Mouse (Mus musculus) liver, embryonic 16.5 days (tissue): ENCODE results near the gene Hist1h1c. TPM values are rescaled to one million over a fixed set of nuclear protein-coding genes. Genes with fewer than 3 reads are reported as not detected.
"Not testable (repeated sequence)": the region's sequence is repeated elsewhere in the genome, so short reads cannot be mapped to it uniquely, and the experiment has no call there.

Experiments
- ATAC-seq: fragments of 200-750 bp; cut with Nextera tagmentation; 2 replicates; pipeline ENCODE4 v1.8.0; 2017; ENCODE audit warnings: low read depth, mild to moderate bottlenecking, moderate number of reproducible peaks, moderate library complexity
- H3K27ac ChIP-seq: fragments of 300-500 bp; sonication (generic); 2 replicates; pipeline ENCODE4 v1.5.1; 2014; ENCODE audit warnings: mild to moderate bottlenecking, low read length
- H3K27me3 ChIP-seq: fragments of 300-500 bp; sonication (generic); 2 replicates; pipeline ENCODE4 v1.6.1; 2014; ENCODE audit warnings: low read depth, low read length, mixed read lengths; ENCODE audit not compliant: control insufficient read depth, insufficient read depth
- H3K36me3 ChIP-seq: fragments of 300-500 bp; sonication (generic); 2 replicates; pipeline ENCODE4 v1.6.1; 2014; ENCODE audit warnings: mild to moderate bottlenecking; ENCODE audit not compliant: control insufficient read depth, insufficient read depth
- H3K4me1 ChIP-seq: fragments of 300-500 bp; sonication (generic); 2 replicates; pipeline ENCODE4 v1.6.1; 2014; ENCODE audit warnings: low read depth, low read length, mixed read lengths; ENCODE audit not compliant: control insufficient read depth
- H3K4me2 ChIP-seq: fragments of 300-500 bp; sonication (generic); 2 replicates; pipeline ENCODE4 v1.6.1; 2014; ENCODE audit warnings: low read depth, low read length, mixed read lengths
- H3K4me3 ChIP-seq: fragments of 300-500 bp; sonication (generic); 2 replicates; pipeline ENCODE4 v1.5.1; 2014; ENCODE audit warnings: low read depth, mild to moderate bottlenecking, low read length
- H3K9ac ChIP-seq: fragments of 300-500 bp; sonication (generic); 2 replicates; pipeline ENCODE4 v1.6.1; 2014; ENCODE audit warnings: low read depth, low read length
- H3K9me3 ChIP-seq: fragments of 300-500 bp; sonication (generic); replicated peaks from 2 replicates; pipeline ENCODE4 v1.6.1; 2016; ENCODE audit warnings: low read length; ENCODE audit not compliant: control insufficient read depth
- WGBS: fragments of 180-500 bp; shearing (Covaris S2); extraction: QIAGEN DNeasy Blood & Tissue Kit; methylation state at CpG from one replicate; pipeline ENCODE4 v1.1.7; 2014; ENCODE audit not compliant: insufficient replicate concordance; 5-methylcytosine and 5-hydroxymethylcytosine counted together
- polyA plus RNA-seq: library from polyadenylated mRNA; unstranded; fragments of >200 nt; fragmentation: Nextera tagmentation; extraction: Ambion mirVana; gene quantifications from 2 replicates; pipeline ENCODE4 v1.2.1, GENCODE M21; 2015

Hist1h1c gene
- polyA plus RNA-seq, 1 experiment from 2014 or later = 99.6 TPM

DNA sequence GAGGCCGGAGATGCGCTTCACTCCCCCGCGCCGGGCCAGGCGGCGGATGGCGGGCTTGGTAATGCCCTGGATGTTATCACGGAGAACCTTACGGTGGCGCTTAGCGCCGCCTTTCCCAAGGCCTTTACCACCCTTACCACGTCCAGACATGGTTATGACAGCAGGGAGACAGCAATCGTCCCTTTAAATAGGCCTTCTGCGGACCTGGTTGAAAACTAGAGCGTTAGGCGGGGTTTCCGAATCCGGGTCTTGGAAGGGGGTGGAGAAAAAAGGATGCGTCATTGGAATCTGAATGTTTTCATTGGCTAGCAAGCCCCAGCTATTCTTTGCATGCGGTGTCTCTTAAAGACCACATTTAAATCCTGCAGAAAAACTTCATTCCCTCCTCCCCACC lies 40.3 kb upstream of the Hist1h1c start, which contains the start of gene Hist1h4c:
Gene Hist1h4c (minus strand): TSS at position 155 of the 394 bp plus-strand sequence.
- no peaks in the 10 kb centered on the region for H3K27me3 ChIP-seq
- peak within 1 kb of the TSS; percentile 98 for H3K27ac ChIP-seq
- H3K4me3 ChIP-seq = peak within 1 kb of the TSS; percentile 60
- H3K4me1 ChIP-seq = peaks cover 24% of the 10 kb centered on the region
- H3K4me2 ChIP-seq = peak within 1 kb of the TSS; percentile 71
- 0% methylated on average over 20 of the region's 22 CpGs for WGBS
- no peaks in the 10 kb centered on the region for H3K9me3 ChIP-seq
- no peaks in the 10 kb centered on the region for H3K36me3 ChIP-seq
- H3K9ac ChIP-seq = peak within 1 kb of the TSS; percentile 75
- ATAC-seq = peak; percentile 91

DNA sequence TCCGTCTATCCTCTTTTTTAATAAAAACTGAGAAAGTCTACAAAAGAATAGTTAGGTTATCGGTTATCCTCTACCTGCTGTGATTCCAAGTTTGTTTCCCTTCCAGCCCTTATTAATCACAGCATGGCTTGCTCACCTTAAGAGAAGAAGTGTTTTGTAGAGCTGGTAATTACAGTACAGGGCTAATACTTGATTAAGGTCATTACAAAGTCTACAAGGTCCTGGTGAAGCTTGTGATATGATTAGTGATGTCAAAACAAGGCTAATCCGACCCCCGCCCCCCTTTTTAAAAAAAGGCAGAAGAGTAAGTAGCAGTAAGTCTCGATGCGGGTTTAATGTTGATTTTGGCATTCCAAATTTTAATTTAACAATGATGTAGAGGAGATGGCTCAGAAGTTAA lies 39.6 kb upstream of the Hist1h1c start:
- Histone ChIP-seq H3K9me3 (no peaks in the 10 kb centered on the region), H3K27me3 (no peaks in the 10 kb centered on the region), H3K27ac (peak overlapping the region; percentile 98), H3K4me3 (no peak overlapping the region), H3K4me2 (peak overlapping the region; percentile 58), H3K4me1 (peaks cover 24% of the 10 kb centered on the region), H3K9ac (no peak overlapping the region), H3K36me3 (no peaks in the 10 kb centered on the region)
- 69% methylated on average over 6 of the region's 6 CpGs for WGBS
- no peak for ATAC-seq

DNA sequence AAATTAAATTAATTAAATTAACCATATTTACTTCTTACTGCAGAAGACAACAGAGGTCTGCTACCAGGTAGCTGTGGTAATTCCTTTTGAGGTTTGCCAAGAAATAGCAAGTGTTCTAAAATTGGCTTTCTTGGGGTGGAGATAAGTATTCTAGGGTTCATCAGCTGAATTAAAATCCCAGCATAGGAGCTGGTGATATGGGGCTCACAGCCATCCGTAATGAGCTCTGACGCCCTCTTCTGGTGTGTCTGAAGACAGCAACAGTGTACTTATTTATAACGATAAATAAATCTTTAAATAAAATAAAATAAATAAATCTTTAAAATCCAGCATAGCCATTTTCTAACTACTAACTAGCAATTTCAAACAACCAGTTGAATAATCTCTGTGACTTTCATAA lies 38.8 kb upstream of the Hist1h1c start:
- H3K4me2 ChIP-seq = no peak overlapping the region
- H3K4me3 ChIP-seq = no peak overlapping the region
- 64% methylated on average over 3 of the region's 3 CpGs for WGBS
- no peak for ATAC-seq
- no peak overlapping the region for H3K27ac ChIP-seq
- H3K9me3 ChIP-seq = no peaks in the 10 kb centered on the region
- H3K9ac ChIP-seq = no peak overlapping the region
- H3K27me3 ChIP-seq = no peaks in the 10 kb centered on the region
- peaks cover 24% of the 10 kb centered on the region for H3K4me1 ChIP-seq
- H3K36me3 ChIP-seq = no peaks in the 10 kb centered on the region

DNA sequence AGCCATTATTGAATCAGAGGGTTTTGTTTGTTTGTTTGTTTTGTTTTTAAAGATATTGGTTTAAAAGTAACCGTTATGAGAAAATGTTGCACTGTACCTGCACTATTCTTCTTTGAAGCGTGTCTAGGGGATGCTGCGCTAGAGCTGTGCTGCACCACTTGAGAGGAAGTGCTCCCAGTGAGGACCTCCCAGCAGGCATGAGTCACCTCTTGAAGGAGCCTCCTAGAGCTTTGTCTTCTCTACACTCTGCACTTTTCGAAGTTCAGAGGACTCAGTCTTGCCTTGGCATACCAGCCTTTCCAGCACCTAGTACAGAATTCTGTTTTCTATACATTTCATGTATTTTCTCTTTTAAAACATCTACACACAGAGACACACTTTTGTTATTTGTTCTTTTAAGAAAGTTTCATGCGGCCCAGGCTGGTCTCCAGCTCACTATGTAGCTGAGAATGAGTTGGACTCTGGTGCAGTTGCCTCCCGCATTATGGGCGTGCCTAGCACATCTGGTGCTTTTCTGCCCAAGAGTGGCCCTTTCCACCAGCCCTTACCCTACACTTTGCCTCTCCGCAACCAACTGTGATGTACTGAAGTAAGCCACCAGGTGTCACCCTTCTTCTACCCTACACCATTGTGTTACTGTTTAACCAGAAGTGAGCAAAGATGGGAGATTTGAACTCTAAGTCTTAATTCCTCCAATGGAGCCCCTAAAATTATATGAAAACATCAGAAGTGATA lies 37.7 kb upstream of the Hist1h1c start:
- Histone ChIP-seq H3K4me1 (peaks cover 18% of the 10 kb centered on the region), H3K4me3 (no peak overlapping the region), H3K9ac (peak overlapping the region; percentile 53), H3K27me3 (no peaks in the 10 kb centered on the region), H3K9me3 (no peaks in the 10 kb centered on the region), H3K36me3 (no peaks in the 10 kb centered on the region), H3K27ac (0 out of 2 replicates have a peak overlapping the region, but pooled peaks have one; percentile 37), H3K4me2 (peak overlapping the region; percentile 13; the same call in 1 of the 2 replicates)
- peak; percentile 8 for ATAC-seq
- WGBS = 16% methylated on average over 8 of the region's 8 CpGs

DNA sequence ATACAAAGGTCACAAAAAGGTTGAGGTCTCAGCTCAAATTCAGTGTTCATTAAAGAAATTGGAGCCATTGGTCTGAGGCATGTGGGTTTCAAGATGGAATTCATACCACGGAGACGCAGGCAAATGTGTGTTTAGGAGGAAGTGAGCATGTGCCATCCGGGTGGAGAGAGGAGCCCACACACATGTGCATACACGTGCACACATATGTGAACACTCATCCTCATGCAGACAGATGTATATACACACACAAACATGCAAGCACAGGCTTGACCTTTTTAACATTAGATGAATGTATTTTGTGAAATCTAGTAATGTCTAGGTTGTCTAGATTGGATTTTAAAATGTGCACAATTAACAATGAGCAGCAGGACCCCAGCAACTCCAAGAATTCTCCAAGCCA lies 36.4 kb upstream of the Hist1h1c start:
- H3K27me3 ChIP-seq = no peaks in the 10 kb centered on the region
- H3K36me3 ChIP-seq = no peaks in the 10 kb centered on the region
- no peaks in the 10 kb centered on the region for H3K9me3 ChIP-seq
- no peak overlapping the region for H3K4me2 ChIP-seq
- 48% methylated on average over 4 of the region's 4 CpGs for WGBS
- no peak overlapping the region for H3K4me3 ChIP-seq
- no peak for ATAC-seq
- H3K27ac ChIP-seq = no peak overlapping the region
- no peak overlapping the region for H3K9ac ChIP-seq
- peaks cover 10% of the 10 kb centered on the region for H3K4me1 ChIP-seq

DNA sequence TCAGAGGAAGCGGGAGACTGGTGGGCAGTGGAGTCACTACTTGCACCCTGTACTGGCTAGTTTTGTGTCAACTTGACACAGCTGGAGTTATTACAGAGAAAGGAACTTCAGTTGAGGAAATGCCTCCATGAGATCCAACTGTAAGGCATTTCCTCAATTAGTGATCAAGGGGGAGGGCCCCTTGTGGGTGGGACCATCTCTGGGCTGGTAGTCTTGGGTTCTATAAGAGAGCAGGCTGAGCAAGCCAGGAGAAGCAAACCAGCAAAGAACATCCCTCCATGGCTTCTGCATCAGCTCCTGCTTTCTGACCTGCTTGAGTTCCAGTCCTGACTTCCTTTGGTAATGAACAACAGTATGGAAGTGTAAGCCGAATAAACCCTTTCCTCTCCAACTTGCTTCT lies 35.8 kb upstream of the Hist1h1c start:
- not testable (repeated sequence) for ATAC-seq, H3K4me3 ChIP-seq, H3K27ac ChIP-seq, H3K9ac ChIP-seq, H3K27me3 ChIP-seq, H3K4me1 ChIP-seq, H3K4me2 ChIP-seq, H3K36me3 ChIP-seq, H3K9me3 ChIP-seq
- WGBS = 70% methylated on average over 2 of the region's 2 CpGs

DNA sequence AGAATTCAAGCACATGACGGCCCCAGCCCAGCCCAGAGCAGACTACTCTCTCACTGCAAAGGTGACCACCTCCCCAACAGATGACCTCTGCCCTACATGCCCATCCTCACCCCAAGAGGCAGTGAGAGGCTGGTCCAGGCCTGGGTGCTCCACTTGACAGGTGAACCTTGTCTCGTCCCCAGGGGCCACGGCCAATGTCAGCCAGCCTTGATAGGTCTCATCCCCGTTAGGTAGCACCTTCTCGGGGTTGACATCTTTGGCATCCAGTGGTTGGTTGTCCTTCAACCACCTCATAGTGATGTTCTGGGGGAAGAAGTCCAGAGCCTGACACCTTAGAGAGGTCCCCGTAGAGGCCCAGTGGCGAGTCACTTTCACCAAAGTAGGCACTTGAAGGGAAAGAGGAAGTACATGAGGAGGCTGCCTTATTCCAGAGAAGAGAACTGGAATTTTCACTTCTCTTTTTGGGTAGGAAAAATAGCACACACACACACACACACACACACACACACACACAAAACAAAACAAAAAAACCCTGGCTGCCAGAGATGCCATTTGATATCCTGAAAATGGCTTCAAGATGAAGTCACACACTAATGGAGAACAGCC lies 32.8 kb upstream of the Hist1h1c start:
- H3K27me3 ChIP-seq = no peaks in the 10 kb centered on the region; the same call in 1 of the 2 replicates
- H3K4me3 ChIP-seq = no peak overlapping the region
- peaks cover 6% of the 10 kb centered on the region for H3K4me1 ChIP-seq
- no peaks in the 10 kb centered on the region for H3K9me3 ChIP-seq
- H3K36me3 ChIP-seq = no peaks in the 10 kb centered on the region
- H3K4me2 ChIP-seq = no peak overlapping the region
- no peak for ATAC-seq
- no peak overlapping the region for H3K9ac ChIP-seq
- whole genome bisulfite sequencing = 61% methylated on average over 7 of the region's 7 CpGs
- H3K27ac ChIP-seq = no peak overlapping the region

DNA sequence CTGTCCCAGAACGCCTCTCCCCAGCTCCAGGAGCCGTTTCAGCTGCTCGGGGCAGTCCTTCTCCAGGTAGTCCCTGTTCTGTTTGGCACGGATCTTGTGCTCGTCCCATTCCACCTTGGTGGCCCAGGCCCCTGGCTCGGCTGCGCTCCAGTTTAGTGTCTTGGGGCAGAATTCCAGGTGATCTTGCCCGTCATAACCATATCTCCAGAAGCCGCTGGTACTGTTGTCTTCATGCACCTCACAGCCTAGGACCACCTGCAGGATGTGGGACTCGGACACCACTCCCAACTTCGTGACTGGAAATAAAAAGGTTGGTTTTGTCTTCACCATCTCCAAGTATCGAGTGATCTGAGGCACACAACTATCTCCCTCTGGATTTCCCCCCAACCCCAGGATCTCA lies 31.8 kb upstream of the Hist1h1c start:
- 76% methylated on average over 12 of the region's 12 CpGs for WGBS
- H3K36me3 ChIP-seq = no peaks in the 10 kb centered on the region
- no peaks in the 10 kb centered on the region; the same call in 1 of the 2 replicates for H3K27me3 ChIP-seq
- H3K4me2 ChIP-seq = no peak overlapping the region
- peaks cover 9% of the 10 kb centered on the region for H3K4me1 ChIP-seq
- no peaks in the 10 kb centered on the region for H3K9me3 ChIP-seq
- ATAC-seq = no peak
- H3K9ac ChIP-seq = no peak overlapping the region
- H3K4me3 ChIP-seq = no peak overlapping the region
- no peak overlapping the region for H3K27ac ChIP-seq

DNA sequence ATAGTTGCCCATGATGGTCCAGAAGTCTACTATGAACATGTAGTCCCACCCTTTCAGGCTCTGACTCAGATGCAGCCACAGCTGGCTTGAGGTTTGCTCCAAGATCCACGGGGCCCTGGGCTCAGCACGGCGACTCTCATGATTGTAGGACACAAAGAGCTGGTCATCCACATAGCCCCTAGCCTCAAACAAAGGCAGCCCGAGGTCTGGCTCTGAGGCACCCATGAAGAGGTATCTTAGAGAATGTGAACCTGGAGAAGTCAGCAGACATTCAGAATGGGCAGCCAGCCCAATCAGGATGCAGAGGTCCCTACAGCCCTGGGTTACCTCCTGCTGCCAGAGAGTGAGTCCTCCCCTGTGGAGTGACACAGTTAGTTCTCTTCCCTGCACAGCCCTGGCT lies 30.6 kb upstream of the Hist1h1c start:
- no peaks in the 10 kb centered on the region for H3K36me3 ChIP-seq

More for the DNA sequence above, 30.6 kb upstream of the Hist1h1c start:
- H3K4me1 ChIP-seq = peaks cover 9% of the 10 kb centered on the region
- no peak overlapping the region for H3K27ac ChIP-seq
- no peak for ATAC-seq
- no peaks in the 10 kb centered on the region for H3K9me3 ChIP-seq
- no peak overlapping the region for H3K9ac ChIP-seq
- no peaks in the 10 kb centered on the region; the same call in 1 of the 2 replicates for H3K27me3 ChIP-seq
- WGBS = 67% methylated on average over 4 of the region's 4 CpGs
- H3K4me3 ChIP-seq = no peak overlapping the region
- no peak overlapping the region for H3K4me2 ChIP-seq
